Mouse (Mus musculus) midbrain, embryonic 12.5 days (tissue): Measurements from ENCODE around the gene Tsga10. TPM values are rescaled to one million over a fixed set of nuclear protein-coding genes. Genes with fewer than 3 reads are reported as not detected.

Experiments
- ATAC-seq: fragments of 200-750 bp; cut with Nextera tagmentation; 2 replicates; pipeline ENCODE4 v1.8.0; 2017; ENCODE audit warnings: low read depth, moderate TSS enrichment, moderate library complexity; ENCODE audit not compliant: low FRiP score
- H3K27ac ChIP-seq: fragments of 300-500 bp; sonication (generic); replicated peaks from 2 replicates; pipeline ENCODE4 v1.5.1; 2016; ENCODE audit warnings: mild to moderate bottlenecking
- H3K27me3 ChIP-seq: fragments of 300-500 bp; sonication (generic); 2 replicates; pipeline ENCODE4 v1.6.1; 2016; ENCODE audit warnings: mild to moderate bottlenecking
- H3K36me3 ChIP-seq: fragments of 300-500 bp; sonication (generic); 2 replicates; pipeline ENCODE4 v1.6.1; 2016
- H3K4me1 ChIP-seq: fragments of 300-500 bp; sonication (generic); 2 replicates; pipeline ENCODE4 v1.6.1; 2016
- H3K4me2 ChIP-seq: fragments of 300-500 bp; sonication (generic); replicated peaks from 2 replicates; pipeline ENCODE4 v1.6.1; 2016; ENCODE audit warnings: mild to moderate bottlenecking, moderate library complexity
- H3K4me3 ChIP-seq: fragments of 300-500 bp; sonication (generic); 2 replicates; pipeline ENCODE4 v1.5.1; 2016; ENCODE audit warnings: mild to moderate bottlenecking
- H3K9ac ChIP-seq: fragments of 300-500 bp; sonication (generic); replicated peaks from 2 replicates; pipeline ENCODE4 v1.6.1; 2016; ENCODE audit warnings: mild to moderate bottlenecking, moderate library complexity
- H3K9me3 ChIP-seq: fragments of 300-500 bp; sonication (generic); 2 replicates; pipeline ENCODE4 v1.6.1; 2016; ENCODE audit warnings: mild to moderate bottlenecking
- WGBS: fragments of 180-500 bp; shearing (Covaris S2); methylation state at CpG from one replicate; pipeline ENCODE4 v1.1.7; 2016; 5-methylcytosine and 5-hydroxymethylcytosine counted together
- polyA plus RNA-seq: library from polyadenylated mRNA; unstranded; fragments of >200 nt; fragmentation: Nextera tagmentation; extraction: Ambion mirVana; gene quantifications from 2 replicates; pipeline ENCODE4 v1.2.1, GENCODE M21; 2016

Gene Tsga10
- polyA plus RNA-seq, 1 experiment from 2014 or later, result 22.5 TPM

GRCm38 (mm10) chr1:37873157-37873556, 6.9 kb upstream of the Tsga10 start:
- H3K4me2 ChIP-seq, result no peak overlapping the region
- no peaks in the 10 kb centered on the region for H3K9me3 ChIP-seq
- H3K27ac ChIP-seq, result no peak overlapping the region
- peaks cover 14% of the 10 kb centered on the region; the same call in 1 of the 2 replicates for H3K27me3 ChIP-seq
- WGBS, result 92% methylated on average over 4 of the region's 4 CpGs
- ATAC-seq, result no peak
- H3K9ac ChIP-seq, result no peak overlapping the region
- H3K36me3 ChIP-seq, result peaks cover 34% of the 10 kb centered on the region
- no peak overlapping the region for H3K4me3 ChIP-seq
- H3K4me1 ChIP-seq, result peaks cover 9% of the 10 kb centered on the region; the same call in 1 of the 2 replicates

DNA sequence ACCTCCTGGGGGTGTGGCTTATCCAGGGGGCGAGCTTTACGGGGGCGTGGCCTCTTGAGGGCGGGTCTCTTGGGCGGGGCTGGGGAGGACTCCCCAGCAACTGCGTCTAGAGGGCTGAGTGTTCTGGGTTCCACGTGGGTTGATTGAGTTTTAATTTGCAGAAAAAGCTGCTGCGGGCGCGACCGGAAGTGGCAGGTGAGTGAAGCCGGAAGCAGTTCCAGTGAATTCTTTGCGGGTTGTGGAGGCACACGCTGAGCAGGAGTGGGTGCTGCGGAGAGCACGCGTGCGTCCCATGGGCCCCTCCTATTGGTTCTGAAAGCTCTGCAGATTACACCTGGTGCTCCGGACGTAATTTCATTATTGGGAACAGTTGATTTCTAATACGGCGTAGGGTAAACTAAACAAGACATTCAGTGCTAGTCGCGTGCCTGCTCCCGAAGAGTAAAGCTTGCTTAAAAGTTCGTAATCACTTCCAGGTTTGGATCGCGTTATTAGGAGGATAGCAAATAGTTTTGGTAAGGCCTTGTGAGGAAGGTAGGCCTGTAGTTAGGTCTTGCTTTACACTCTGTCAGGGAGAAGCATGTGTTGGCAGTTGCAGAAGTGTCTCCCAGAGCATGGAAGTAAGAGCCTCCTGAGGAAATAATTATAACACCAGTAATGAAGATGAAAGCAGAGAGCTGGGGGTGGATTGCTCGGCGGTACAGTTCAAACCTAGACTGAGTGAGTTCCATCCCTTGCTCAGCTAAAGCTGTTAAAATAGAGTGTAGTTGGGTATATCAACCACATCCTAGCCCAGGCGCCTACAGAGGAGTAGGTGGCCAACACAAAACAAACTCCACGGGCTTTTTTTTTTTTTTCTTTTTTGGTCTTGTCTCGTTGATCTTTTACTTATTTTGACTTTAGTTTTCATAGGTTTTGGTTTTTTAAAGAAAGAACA, 6.2 kb upstream of the Tsga10 start:
- no peaks in the 10 kb centered on the region for H3K9me3 ChIP-seq
- peaks cover 14% of the 10 kb centered on the region for H3K27me3 ChIP-seq
- WGBS, result 7% methylated on average over 33 of the region's 33 CpGs
- peak overlapping the region; percentile 71 for H3K4me2 ChIP-seq
- peaks cover 28% of the 10 kb centered on the region for H3K36me3 ChIP-seq
- H3K4me1 ChIP-seq, result peaks cover 9% of the 10 kb centered on the region; the same call in 1 of the 2 replicates
- peak overlapping the region; percentile 47 for H3K9ac ChIP-seq
- H3K27ac ChIP-seq, result peak overlapping the region; percentile 65
- H3K4me3 ChIP-seq, result peak overlapping the region; percentile 60
- peak; percentile 87 for ATAC-seq

GRCm38 (mm10) chr1:37871704-37872103, 5.5 kb upstream of the Tsga10 start, which contains the start of gene Lipt1:
Gene Lipt1 (plus strand): TSS chr1:37871738.
- H3K4me1 ChIP-seq, result peaks cover 9% of the 10 kb centered on the region; the same call in 1 of the 2 replicates
- peak within 1 kb of the TSS; percentile 65 for H3K27ac ChIP-seq
- H3K9me3 ChIP-seq, result no peaks in the 10 kb centered on the region
- WGBS, result 10% methylated on average over 7 of the region's 7 CpGs
- H3K4me2 ChIP-seq, result peak within 1 kb of the TSS; percentile 71
- peaks cover 14% of the 10 kb centered on the region for H3K27me3 ChIP-seq
- peak within 1 kb of the TSS; percentile 60 for H3K4me3 ChIP-seq
- H3K9ac ChIP-seq, result peak within 1 kb of the TSS; percentile 47
- ATAC-seq, result peak; percentile 66
- H3K36me3 ChIP-seq, result peaks cover 21% of the 10 kb centered on the region

DNA sequence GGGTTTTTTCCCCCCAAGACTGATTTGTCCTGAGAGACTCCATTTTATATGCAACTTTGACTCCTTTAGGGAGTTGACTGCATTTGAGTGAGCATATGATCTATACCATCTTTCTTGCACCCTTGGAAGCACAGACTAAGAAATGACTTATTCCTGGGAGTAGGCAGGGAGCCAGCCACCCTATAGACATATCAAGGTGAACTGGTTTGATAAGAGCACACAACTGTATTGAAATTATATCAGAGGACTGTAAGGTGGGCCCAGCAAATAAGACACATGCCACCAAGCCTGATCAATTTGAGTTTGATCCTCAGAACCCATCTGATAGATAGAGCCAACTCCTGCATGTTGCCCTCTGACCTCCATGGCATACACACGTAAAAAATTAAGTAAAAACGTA, 3.1 kb upstream of the Tsga10 start:
- Histone ChIP-seq H3K4me3 (no peak overlapping the region), H3K9ac (no peak overlapping the region), H3K4me1 (peaks cover 13% of the 10 kb centered on the region), H3K27ac (no peak overlapping the region), H3K27me3 (peaks cover 14% of the 10 kb centered on the region), H3K4me2 (no peak overlapping the region), H3K9me3 (no peaks in the 10 kb centered on the region), H3K36me3 (no peaks in the 10 kb centered on the region)
- no peak for ATAC-seq
- WGBS, result 71% methylated on average over 2 of the region's 2 CpGs

DNA sequence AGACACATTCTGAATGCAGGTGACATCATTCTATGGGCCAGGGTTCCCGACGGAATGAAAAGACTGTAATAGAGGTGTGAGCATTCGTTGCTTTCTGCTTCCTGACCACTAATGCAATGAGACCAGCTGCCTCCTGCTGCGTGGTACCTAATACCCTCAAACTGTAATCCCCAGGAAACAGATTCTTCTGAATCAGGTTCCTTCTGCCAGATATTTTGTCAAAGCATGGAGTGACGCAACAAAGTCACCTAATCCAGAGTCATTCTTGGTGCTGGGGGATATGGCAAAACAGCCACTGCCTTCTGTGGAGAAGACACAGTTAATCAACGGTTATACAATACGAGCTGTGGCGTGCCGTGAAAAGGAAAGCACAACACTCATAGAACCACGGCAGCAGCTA, 2.4 kb upstream of the Tsga10 start:
- Histone ChIP-seq H3K4me2 (no peak overlapping the region), H3K9ac (no peak overlapping the region), H3K27ac (no peak overlapping the region), H3K36me3 (no peaks in the 10 kb centered on the region), H3K27me3 (peaks cover 14% of the 10 kb centered on the region), H3K9me3 (no peaks in the 10 kb centered on the region), H3K4me3 (no peak overlapping the region), H3K4me1 (peaks cover 13% of the 10 kb centered on the region)
- 66% methylated on average over 10 of the region's 10 CpGs for WGBS
- ATAC-seq, result no peak

GRCm38 (mm10) chr1:37867684-37868322, 1.6 kb upstream of the Tsga10 start:
- no peak for ATAC-seq
- H3K27ac ChIP-seq, result no peak overlapping the region
- H3K36me3 ChIP-seq, result no peaks in the 10 kb centered on the region
- H3K4me2 ChIP-seq, result no peak overlapping the region
- H3K9me3 ChIP-seq, result no peaks in the 10 kb centered on the region
- H3K4me1 ChIP-seq, result peaks cover 13% of the 10 kb centered on the region
- WGBS, result 75% methylated on average over 10 of the region's 10 CpGs
- H3K27me3 ChIP-seq, result peaks cover 14% of the 10 kb centered on the region
- no peak overlapping the region for H3K4me3 ChIP-seq
- no peak overlapping the region for H3K9ac ChIP-seq

DNA sequence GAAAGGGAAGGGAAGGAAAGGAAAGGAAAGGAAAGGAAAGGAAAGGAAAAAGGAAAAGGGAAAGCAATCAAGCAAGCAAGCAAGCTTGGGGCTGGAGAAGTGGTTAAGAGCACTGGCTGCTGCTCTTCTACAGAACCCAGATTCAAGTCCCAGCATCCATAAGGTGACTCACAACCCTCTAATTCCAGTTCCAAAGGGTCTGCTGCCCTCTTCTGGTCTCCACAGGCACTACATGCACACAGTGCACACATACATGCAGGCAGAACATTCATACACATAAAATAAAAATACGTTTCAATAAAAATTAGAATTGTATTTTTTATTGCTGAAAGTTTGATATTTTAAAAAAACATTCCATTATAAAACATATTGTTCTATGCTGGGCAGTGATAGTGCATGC, 827 bp upstream of the Tsga10 start:
- Histone ChIP-seq H3K9me3 (no peaks in the 10 kb centered on the region), H3K36me3 (no peaks in the 10 kb centered on the region), H3K4me2 (no peak overlapping the region), H3K27ac (no peak overlapping the region), H3K27me3 (peaks cover 14% of the 10 kb centered on the region), H3K4me3 (no peak overlapping the region), H3K4me1 (peaks cover 9% of the 10 kb centered on the region), H3K9ac (no peak overlapping the region)
- WGBS, result 65% methylated on average over 1 of the region's 1 CpGs
- ATAC-seq, result no peak

- no peak for ATAC-seq
- peak overlapping the region; percentile 69 for H3K4me2 ChIP-seq
- H3K4me1 ChIP-seq, result peaks cover 4% of the 10 kb centered on the region; the same call in 1 of the 2 replicates
- peaks cover 14% of the 10 kb centered on the region for H3K27me3 ChIP-seq
- WGBS, result 13% methylated on average over 23 of the region's 23 CpGs
- no peaks in the 10 kb centered on the region for H3K9me3 ChIP-seq
- peak overlapping the region; percentile 87 for H3K27ac ChIP-seq
- H3K9ac ChIP-seq, result peak overlapping the region; percentile 68
- H3K36me3 ChIP-seq, result no peaks in the 10 kb centered on the region
- peak overlapping the region; percentile 69 for H3K4me3 ChIP-seq
These were observed 621 bp downstream of the Tsga10 start for GRCm38 (mm10) chr1:37865401-37866215.

GRCm38 (mm10) chr1:37864511-37865400, 1.5 kb downstream of the Tsga10 start:
- Histone ChIP-seq H3K9ac (peak overlapping the region; percentile 76), H3K4me2 (peak overlapping the region; percentile 69), H3K4me1 (peaks cover 4% of the 10 kb centered on the region; the same call in 1 of the 2 replicates), H3K27me3 (peaks cover 14% of the 10 kb centered on the region), H3K9me3 (no peaks in the 10 kb centered on the region), H3K4me3 (peak overlapping the region; percentile 69), H3K27ac (peak overlapping the region; percentile 87), H3K36me3 (no peaks in the 10 kb centered on the region)
- peak; percentile 98 for ATAC-seq
- WGBS, result under 1% methylated on average over 85 of the region's 90 CpGs

GRCm38 (mm10) chr1:37850696-37851095, 15.5 kb downstream of the Tsga10 start:
- 67% methylated on average over 2 of the region's 2 CpGs for WGBS
- H3K9me3 ChIP-seq, result peaks cover 5% of the 10 kb centered on the region; the same call in 1 of the 2 replicates
- peaks cover 17% of the 10 kb centered on the region for H3K36me3 ChIP-seq

GRCm38 (mm10) chr1:37846878-37847277, 19.4 kb downstream of the Tsga10 start:
- H3K4me3 ChIP-seq, result no peak overlapping the region
- H3K9me3 ChIP-seq, result no peaks in the 10 kb centered on the region
- WGBS, result 84% methylated on average over 8 of the region's 8 CpGs
- no peak overlapping the region for H3K27ac ChIP-seq
- no peak overlapping the region for H3K9ac ChIP-seq
- H3K4me1 ChIP-seq, result no peaks in the 10 kb centered on the region
- no peak for ATAC-seq
- 0 out of 2 replicates have a peak, but pooled peaks cover 3% of the 10 kb centered on the region for H3K36me3 ChIP-seq
- H3K4me2 ChIP-seq, result no peak overlapping the region
- H3K27me3 ChIP-seq, result no peaks in the 10 kb centered on the region

More at GRCm38 (mm10) chr1:37850696-37851095, 15.5 kb downstream of the Tsga10 start:
- Histone ChIP-seq H3K27ac (no peak overlapping the region), H3K4me3 (no peak overlapping the region), H3K27me3 (no peaks in the 10 kb centered on the region), H3K9ac (no peak overlapping the region), H3K4me1 (no peaks in the 10 kb centered on the region), H3K4me2 (no peak overlapping the region)
- no peak for ATAC-seq
